In genomic region chrX:144689119-144689858, GRCm38 (mm10) we compare ENCODE assay signal across 7 mouse cellular contexts. TPM values are rescaled to one million over a fixed set of nuclear protein-coding genes. Genes with fewer than 3 reads are reported as not detected.
DNase-seq lines count a peak whose midpoint lies in the region; ATAC-seq and TF ChIP-seq lines count a peak whose summit lies in the region.

No protein-coding gene starts in this region.

- WGBS in kidney, embryonic 16.5 days: 18% methylated on average over 21 of the region's 21 CpGs
- WGBS in forebrain, embryonic 11.5 days: 20% methylated on average over 20 of the region's 21 CpGs
- WGBS in limb, embryonic 13.5 days: 15% methylated on average over 20 of the region's 21 CpGs

- peak overlapping the region; percentile 50 for H3K4me3 ChIP-seq in kidney, embryonic 16.5 days (ENCODE audit: low read length)
- peak overlapping the region; percentile 46 for H3K4me3 ChIP-seq in cortical plate, adult 2 months (ENCODE audit: insufficient read depth, low read length)
- H3K4me3 ChIP-seq in forebrain, embryonic 11.5 days (ENCODE audit: low read depth, low read length): peak overlapping the region; percentile 37
- H3K4me3 ChIP-seq in limb, embryonic 13.5 days: peak overlapping the region; percentile 45

- TF ChIP-seq CTCF in cortical plate, adult 2 months (IDR thresholded peaks at IDR 0.05; ENCODE audit: extremely low read depth, insufficient read depth, low read length): no peak

- no peak for DNase-seq in kidney, adult 9 months
- no peak for DNase-seq in forebrain, embryonic 11.5 days (ENCODE audit: low spot score)
- DNase-seq in right cerebral cortex, postnatal 4 days: peak; percentile 7
- no peak for DNase-seq in lung, postnatal 36 days

- no peaks in the 10 kb centered on the region for H3K36me3 ChIP-seq in kidney, embryonic 16.5 days (ENCODE audit: insufficient read depth, low read length)
- no peaks in the 10 kb centered on the region for H3K36me3 ChIP-seq in forebrain, embryonic 11.5 days (ENCODE audit: control insufficient read depth, insufficient read depth, low read length)
- H3K36me3 ChIP-seq in limb, embryonic 13.5 days: no peaks in the 10 kb centered on the region

- peaks cover 54% of the 10 kb centered on the region for H3K27me3 ChIP-seq in kidney, embryonic 16.5 days (ENCODE audit: insufficient read depth, low read length)
- H3K27me3 ChIP-seq in forebrain, embryonic 11.5 days (ENCODE audit: control insufficient read depth, insufficient read depth, low read length): peaks cover 6% of the 10 kb centered on the region; the same call in 1 of the 2 replicates
- H3K27me3 ChIP-seq in limb, embryonic 13.5 days: peaks cover 71% of the 10 kb centered on the region

- ATAC-seq in kidney, embryonic 16.5 days (ENCODE audit: low FRiP score, low TSS enrichment): peak; percentile 76
- peak; percentile 85 for ATAC-seq in forebrain, embryonic 11.5 days (replicated peaks; ENCODE audit: low FRiP score)
- peak; percentile 57 for ATAC-seq in limb, embryonic 13.5 days (ENCODE audit: low FRiP score, low read depth)

- peak overlapping the region; percentile 66 for H3K4me2 ChIP-seq in kidney, embryonic 16.5 days (replicated peaks; ENCODE audit: low read depth, low read length)
- peak overlapping the region; percentile 53 for H3K4me2 ChIP-seq in forebrain, embryonic 11.5 days (ENCODE audit: low read depth, low read length, severe bottlenecking)
- peak overlapping the region; percentile 66 for H3K4me2 ChIP-seq in limb, embryonic 13.5 days (replicated peaks)

- no peak overlapping the region for H3K27ac ChIP-seq in kidney, embryonic 16.5 days (ENCODE audit: low read length)
- H3K27ac ChIP-seq in cortical plate, adult 2 months (ENCODE audit: insufficient read depth, low read length): peak overlapping the region; percentile 19; the same call in 1 of the 2 replicates
- H3K27ac ChIP-seq in forebrain, embryonic 11.5 days (ENCODE audit: low read depth, low read length): no peak overlapping the region
- no peak overlapping the region for H3K27ac ChIP-seq in limb, embryonic 13.5 days

- no peaks in the 10 kb centered on the region for H3K4me1 ChIP-seq in kidney, embryonic 16.5 days (ENCODE audit: insufficient read depth, low read length)
- no peaks in the 10 kb centered on the region for H3K4me1 ChIP-seq in cortical plate, adult 2 months (ENCODE audit: control insufficient read depth, insufficient read depth, low read length)
- no peaks in the 10 kb centered on the region for H3K4me1 ChIP-seq in forebrain, embryonic 11.5 days (replicated peaks; ENCODE audit: control insufficient read depth, insufficient read depth, low read length)
- H3K4me1 ChIP-seq in limb, embryonic 13.5 days: no peaks in the 10 kb centered on the region

- no peak for TF ChIP-seq POLR2A in cortical plate, adult 2 months (IDR thresholded peaks at IDR 0.05; ENCODE audit: extremely low read depth, insufficient read depth, low read length)

- no peaks in the 10 kb centered on the region for H3K9me3 ChIP-seq in kidney, embryonic 16.5 days (ENCODE audit: low read length)
- H3K9me3 ChIP-seq in forebrain, embryonic 11.5 days (ENCODE audit: control insufficient read depth, low read length): no peaks in the 10 kb centered on the region
- H3K9me3 ChIP-seq in limb, embryonic 13.5 days: no peaks in the 10 kb centered on the region

- H3K9ac ChIP-seq in kidney, embryonic 16.5 days (replicated peaks; ENCODE audit: low read length): 0 out of 2 replicates have a peak overlapping the region, but pooled peaks have one; percentile 41
- peak overlapping the region; percentile 39 for H3K9ac ChIP-seq in forebrain, embryonic 11.5 days (ENCODE audit: low read length)
- H3K9ac ChIP-seq in limb, embryonic 13.5 days: peak overlapping the region; percentile 50

RNA-seq across cellular contexts. Expression of gene Rtl4, which starts 0.6 kb away (rescaled TPM):
- 0.14 and 0.28 TPM in 2 replicates for polyA plus RNA-seq in kidney, embryonic 16.5 days (2015; fragmentation: Nextera tagmentation; extraction: Ambion mirVana)
- polyA plus RNA-seq in cortical plate, adult 2 months (2012; rRNA removed): 1.6 and 1.7 TPM in 2 replicates
- 0.13 TPM in 1 of 2 replicates, not detected in the other for polyA plus RNA-seq in forebrain, embryonic 11.5 days (2014; fragmentation: Nextera tagmentation; extraction: Ambion mirVana)
- 0.74 and 1.4 TPM in 2 replicates for polyA plus RNA-seq in limb, embryonic 13.5 days (2015; fragmentation: Nextera tagmentation; extraction: Ambion mirVana)

RNA-seq across cellular contexts. Expression of gene Trpc5, which starts 1.3 kb away (rescaled TPM):
- polyA plus RNA-seq in kidney, embryonic 16.5 days (2015; fragmentation: Nextera tagmentation; extraction: Ambion mirVana): 0.09 TPM in 1 of 2 replicates, not detected in the other
- polyA plus RNA-seq in cortical plate, adult 2 months (2012; rRNA removed): 3.4 and 3.9 TPM in 2 replicates
- 0.09 and 0.20 TPM in 2 replicates for polyA plus RNA-seq in forebrain, embryonic 11.5 days (2014; fragmentation: Nextera tagmentation; extraction: Ambion mirVana)
- polyA plus RNA-seq in limb, embryonic 13.5 days (2015; fragmentation: Nextera tagmentation; extraction: Ambion mirVana): 0.33 and 0.51 TPM in 2 replicates
